Mouse (Mus musculus) G1E (cell line): ENCODE results near the gene Thrb.

ENCODE experiments used
- CTCF ChIP-seq: IDR thresholded peaks from 2 replicates; pipeline ENCODE4 v1.5.1; 2012; ENCODE audit warnings: low read depth, low read length, inconsistent platforms, mixed read lengths
- GATA1 ChIP-seq: IDR thresholded peaks from 2 replicates; pipeline ENCODE4 v1.6.1; 2012; ENCODE audit warnings: borderline replicate concordance, low read length, inconsistent platforms, mixed read lengths
- POLR2AphosphoS5 ChIP-seq: IDR thresholded peaks from 2 replicates; pipeline ENCODE4 v1.6.1; 2012; ENCODE audit warnings: low read depth, low read length, inconsistent platforms; ENCODE audit not compliant: insufficient replicate concordance
- TAL1 ChIP-seq: conservative IDR thresholded peaks from 2 replicates; pipeline ENCODE4 v1.6.1; 2012; ENCODE audit warnings: low read depth, low read length, inconsistent platforms, mixed read lengths

DNA sequence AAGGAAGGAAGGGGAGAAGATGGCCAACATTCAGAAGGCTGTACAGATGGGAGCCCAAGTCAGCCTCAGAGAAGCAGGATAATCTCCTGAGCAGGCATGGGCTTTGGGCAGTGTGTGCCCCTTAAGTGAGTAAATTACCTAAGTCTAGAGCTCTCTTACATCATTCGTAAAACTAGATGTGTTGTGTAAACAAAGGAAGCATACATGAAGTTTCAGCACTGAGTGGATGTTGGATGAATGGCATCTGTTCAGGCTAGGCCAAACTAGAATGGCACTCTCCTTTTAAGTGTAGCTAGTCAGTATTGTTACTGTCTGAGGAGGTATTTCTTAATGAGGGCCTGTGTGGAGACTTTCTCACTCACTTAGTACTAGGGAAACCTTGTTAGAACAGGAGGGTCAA is 66.8 kb downstream of the Thrb start:
- no peak for TF ChIP-seq TAL1
- TF ChIP-seq CTCF = no peak
- TF ChIP-seq GATA1 = no peak
- TF ChIP-seq POLR2AphosphoS5 = no peak
